Mouse (Mus musculus): ENCODE results near the gene Inhbe.
A peak's percentile ranks its signal among the peaks of the same experiment; 100 is the strongest.
"Not testable (repeated sequence)": the region's sequence is repeated elsewhere in the genome, so short reads cannot be mapped to it uniquely, and the experiment has no call there.

Inhbe gene

DNA sequence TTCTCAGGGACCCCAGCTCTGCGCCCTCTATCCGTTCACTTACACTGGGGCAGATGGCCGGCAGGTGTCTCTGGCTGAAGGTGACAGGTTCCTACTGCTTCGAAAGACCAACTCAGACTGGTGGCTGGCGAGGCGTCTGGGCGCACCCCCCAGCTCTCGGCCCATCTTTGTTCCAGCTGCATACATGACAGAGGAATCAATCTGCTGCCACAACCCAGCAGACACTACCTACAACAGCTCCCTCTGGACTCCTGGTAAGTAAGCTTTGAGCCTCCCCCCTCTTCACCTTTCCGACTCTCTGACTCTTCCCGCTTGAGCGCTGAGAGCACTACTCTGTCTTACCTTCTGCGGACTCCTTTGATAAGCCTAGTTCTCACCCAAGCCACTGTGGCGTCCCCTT is 32.0 kb downstream of the Inhbe start:
- DNase-seq: no peak

DNA sequence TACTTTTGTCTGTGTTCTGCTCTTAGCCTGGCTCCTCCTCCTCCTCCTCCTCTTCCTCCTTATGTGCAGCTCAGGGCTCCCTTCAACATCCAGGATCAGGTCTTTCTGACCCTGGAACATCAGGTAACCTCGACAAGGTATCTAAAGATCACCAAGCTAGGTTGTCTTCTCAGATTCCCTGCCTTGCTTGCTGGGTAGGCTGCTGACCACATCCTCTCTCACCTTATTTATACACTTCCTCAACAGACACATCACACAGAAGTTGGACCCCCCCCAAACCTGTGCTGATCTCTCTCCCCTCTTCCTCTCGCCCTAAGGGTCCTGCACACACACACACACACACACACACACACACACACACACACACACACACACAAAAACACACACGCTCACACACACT is 32.6 kb downstream of the Inhbe start, which contains the start of gene Arhgap9:
Arhgap9 (plus strand) TSS at position 344 of the 400 bp plus-strand sequence.
- no peak for DNase-seq

DNA sequence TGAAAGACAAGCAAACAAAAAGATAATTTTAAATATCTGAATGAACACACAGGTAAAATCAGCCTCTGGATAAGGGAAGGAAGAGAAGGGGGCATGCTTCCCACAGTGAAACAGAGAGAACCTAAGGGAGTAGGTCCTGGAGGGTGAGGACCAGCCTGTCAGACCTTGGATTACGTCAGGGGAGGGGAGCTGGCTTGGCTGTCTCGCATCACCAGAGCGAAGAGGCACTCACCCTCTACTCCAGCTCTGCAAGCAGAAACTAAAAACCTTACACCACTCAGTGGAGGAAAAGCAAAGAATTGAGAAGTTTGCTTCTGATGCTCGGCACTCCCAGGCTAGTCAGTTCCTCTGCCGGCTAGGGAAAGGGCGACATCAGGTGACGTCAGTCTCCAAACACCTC is 34.2 kb downstream of the Inhbe start:
- no peak for DNase-seq

DNA sequence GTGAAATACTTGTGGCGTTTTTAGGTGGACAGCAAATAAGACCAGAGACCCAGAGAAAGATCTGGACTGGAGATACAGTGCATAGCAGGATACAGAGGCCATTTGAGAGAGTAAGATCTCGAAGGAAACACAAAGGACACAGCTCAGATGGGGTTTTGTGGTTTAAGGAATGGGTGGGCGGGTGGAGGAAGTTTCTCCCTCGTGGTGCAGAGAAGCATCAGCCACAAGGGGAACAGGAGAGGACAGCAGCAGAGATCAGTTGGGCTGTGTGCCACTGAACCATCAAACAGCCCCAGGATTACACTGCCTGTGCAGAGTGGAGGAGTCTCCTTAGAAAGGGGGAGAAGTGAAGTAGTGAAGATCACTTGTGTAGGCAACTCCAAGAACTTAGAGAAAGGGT is 36.2 kb downstream of the Inhbe start:
- no peak for DNase-seq

DNA sequence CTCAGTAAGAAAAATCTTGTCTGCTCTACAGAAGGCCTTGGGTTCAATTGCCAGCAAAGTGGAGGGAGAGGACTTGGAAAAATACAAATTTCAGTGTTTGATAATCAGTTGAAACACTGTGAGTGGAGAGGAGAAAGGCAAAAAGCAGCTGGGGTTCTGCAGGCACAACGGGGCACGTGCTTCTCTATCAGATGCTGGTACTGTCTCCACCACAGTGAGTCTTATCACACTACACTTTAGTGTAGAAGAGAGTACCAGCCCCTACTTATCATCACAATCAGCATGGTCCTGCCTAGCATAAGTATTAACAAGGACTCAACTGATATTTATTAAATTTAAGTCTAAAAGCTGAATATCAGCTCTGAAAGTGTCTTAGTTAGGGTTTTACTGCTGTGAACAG is 36.9 kb downstream of the Inhbe start:
- no peak for DNase-seq

DNA sequence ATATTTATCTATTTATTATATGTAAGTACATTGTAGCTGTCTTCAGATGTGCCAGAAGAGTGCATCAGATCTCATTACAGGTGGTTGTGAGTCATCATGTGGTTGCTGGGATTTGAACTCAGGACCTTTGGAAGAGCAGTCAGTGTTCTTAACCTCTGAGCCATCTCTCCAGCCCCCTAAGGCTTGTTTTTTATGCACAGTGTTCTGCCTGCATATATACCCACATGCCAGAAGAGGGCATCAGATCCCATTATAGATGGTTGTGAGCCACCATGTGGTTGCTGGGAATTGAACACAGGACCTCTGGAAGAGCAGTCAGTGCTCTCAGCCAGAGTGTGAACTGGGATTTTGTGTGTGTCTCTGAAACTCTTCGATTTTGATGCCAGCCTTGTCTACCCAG is 39.3 kb downstream of the Inhbe start:
- not testable (repeated sequence) for DNase-seq

DNA sequence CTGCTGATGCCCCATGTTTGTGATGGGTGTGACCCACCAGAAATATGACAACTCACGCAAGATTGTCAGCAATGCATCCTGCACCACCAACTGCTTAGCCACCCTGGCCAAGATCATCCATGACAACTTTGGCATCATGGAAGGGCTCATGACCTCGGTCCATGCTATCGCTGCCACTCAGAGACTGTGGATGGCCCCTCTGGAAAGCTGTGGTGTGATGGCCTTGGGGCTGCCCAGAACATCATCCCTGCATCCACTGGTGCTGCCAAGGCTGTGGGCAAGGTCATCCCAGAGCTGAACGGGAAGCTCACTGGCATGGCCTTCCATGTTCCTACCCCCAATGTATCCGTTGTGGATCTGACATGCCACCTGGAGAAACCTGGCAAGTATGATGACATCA is 40.7 kb downstream of the Inhbe start:
- DNase-seq: not testable (repeated sequence)

DNA sequence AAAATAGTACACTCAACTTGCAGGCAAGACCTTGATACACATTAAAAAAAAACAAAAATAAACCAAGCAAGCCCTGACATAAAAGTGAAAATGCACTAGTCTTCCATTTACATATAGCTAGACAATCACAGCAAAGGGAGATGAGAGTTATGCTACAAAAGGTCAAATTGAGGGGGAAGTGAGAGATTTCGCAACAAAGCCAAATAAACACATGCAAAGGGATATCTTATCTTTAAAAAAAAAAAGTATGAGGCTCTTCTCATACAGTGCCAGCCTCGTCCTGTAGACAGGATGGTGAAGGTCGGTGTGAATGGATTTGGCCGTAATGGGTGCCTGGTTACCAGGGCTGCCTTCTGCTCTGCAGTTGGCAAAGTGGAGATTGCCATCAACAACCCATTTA is 41.4 kb downstream of the Inhbe start:
- DNase-seq: no peak

DNA sequence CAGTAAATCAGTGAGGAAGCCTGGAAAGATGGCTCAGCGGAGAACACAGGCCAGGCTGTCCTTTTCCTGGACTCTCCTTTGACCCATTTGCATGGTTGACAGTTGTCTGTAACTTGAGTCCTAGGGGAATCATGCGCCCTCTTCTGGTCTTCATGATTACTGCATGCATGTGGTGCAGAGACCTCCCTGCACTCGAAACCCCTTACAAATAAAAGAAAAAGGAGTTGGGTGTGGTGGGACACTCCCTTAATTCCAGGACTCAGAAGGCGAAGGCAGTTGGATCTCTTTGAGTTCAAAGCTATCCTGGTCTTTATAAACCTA is 41.9 kb downstream of the Inhbe start:
- DNase-seq: peak; percentile 75

DNA sequence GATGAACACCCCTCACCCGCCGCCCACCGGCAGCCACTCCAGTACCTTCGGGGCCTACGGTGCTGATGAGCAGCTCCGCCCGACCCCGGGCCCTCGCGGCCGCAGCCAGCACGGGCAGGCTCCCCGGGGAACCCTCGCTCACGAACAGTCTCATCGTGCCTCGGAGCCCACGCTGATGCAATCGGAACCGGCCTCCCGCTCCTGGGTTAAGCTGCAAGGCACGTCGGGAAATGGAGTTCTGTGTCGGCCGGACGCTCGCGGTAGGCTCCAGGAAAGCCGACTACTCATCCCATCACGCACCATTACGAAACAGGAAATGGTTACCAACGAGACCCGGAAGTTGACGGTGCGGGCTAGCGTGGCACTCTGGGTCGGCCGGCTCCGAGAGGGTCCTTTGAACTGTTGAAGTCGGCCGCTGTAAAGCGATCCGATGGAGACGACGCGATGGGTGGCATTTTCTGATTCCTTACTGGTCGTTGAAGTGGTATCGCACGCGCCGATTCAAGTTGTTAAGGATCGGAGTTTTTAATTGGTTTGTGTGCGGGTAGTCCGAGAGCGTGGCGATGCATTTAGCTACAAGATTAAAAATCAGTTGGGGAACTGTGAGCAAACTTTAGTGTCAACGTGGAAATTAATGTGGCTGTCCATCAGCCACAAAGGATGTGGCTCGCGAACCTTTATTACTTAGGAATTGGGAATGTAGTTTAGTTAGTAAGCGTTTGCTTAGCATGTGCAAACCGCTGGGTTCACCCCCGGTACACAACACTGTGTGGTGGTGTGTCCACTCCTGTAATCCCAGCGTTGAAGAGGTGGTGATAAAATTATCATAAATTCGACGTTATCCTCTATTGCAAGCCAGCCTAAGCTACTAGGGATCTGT is 42.5 kb downstream of the Inhbe start, which contains the start of gene Mars:
Mars (minus strand) TSS at position 311 of the 880 bp plus-strand sequence.
- DNase-seq: peak; percentile 94

DNA sequence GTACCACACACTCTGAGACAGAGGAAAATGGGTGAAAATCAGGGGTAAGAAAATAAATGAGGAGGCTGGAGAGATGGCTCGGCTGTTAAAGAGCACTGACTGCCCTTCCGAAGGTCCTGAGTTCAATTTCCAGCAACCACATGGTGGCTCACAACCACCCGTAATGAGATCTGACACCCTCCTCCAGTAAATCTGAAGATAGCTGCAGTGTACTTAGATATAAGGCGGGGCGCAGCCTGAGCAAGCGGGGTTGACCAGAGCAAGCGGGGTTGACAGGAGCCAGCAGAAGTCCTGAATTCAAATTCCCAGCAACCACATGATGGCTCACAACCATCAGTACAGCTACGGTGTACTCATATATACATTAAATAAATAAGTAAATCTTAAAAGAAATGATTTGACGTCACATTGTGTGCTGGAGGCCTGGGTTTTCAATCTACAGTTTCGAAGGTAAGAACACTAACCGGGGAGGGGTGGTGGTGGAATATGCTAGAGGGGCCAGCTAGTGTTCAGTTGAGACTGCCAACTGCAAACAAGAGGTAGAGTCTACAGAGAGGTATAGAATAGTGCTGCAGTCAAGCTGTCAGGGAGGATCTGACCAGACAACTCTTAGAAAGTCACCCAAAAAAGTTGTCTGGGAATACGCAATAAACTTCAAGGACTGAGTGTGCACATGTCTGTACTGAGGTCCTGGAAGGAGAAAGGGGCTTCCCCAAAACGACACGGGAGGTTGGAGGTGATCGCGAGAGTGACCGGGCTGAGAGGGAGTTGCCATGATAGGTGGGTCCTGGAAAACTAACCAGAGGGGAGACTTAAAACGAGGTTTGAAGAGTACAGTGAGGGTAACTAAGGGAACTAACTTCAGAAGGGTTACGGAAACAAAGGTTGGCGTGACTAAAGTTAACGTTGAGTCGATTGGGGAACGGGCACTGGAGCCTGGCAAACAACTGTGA is 43.4 kb downstream of the Inhbe start:
- no peak for DNase-seq

DNA sequence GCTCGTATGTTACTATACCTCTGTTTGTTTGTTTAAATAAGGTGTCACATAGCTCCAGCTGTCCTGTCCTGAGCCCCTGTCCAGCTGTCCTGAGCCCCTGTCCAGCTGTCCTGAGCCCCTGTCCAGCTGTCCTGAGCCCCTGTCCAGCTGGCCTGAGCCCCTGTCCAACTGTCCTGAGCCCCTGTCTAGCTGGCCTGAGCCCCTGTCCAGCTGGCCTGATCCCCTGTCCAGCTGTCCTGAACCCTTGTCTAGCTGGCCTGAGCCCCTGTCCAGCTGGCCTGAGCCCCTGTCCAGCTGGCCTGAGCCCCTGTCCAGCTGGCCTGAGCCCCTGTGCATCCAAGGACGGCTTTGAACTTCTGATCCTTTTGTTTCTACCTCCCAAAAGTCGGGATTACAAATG is 45.0 kb downstream of the Inhbe start:
- DNase-seq: not testable (repeated sequence)

DNA sequence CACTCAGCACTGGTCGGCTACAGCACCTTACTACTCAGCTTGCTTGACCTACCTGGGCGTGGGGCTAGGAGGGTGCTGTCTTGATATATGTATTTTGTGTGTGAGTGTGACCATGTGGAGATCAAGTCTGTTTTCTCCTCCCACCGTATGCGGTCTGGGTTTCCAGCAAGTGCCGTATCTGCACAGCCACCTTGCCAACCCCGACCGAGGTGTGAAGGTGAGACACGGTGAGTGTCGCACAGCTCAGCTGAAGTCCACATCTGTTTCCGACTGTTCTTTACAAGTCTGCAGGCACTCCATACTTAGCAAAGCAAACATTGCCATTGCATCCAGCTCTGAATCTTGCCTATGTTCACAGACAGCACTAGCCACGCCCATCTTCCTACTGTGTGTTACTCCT is 51.1 kb downstream of the Inhbe start:
- no peak for DNase-seq

DNA sequence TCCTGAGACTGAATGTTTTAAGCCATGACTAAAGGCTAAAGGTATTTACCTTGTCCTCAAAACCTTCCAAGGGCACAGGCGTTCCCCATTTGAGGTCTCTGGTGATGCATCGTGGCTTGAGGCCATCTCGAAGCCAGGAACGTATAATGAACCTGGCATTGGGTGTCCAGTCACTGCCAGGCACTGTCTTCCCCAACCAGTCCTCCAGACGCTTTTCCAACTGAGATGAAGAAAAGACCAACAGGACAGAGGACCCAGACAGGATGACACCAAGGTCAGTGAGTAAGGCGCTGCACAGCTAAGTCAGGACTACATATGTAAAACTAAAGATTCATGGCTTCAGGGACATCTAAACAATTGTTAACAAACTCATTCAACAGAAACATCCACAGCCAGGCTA is 53.9 kb downstream of the Inhbe start:
- no peak for DNase-seq

Measured in cerebellum, adult 11-12 months (tissue).